Mouse (Mus musculus): Measurements from ENCODE around the gene Kntc1. TPM values are rescaled to one million over a fixed set of nuclear protein-coding genes. Genes with fewer than 3 reads are reported as not detected.

The Kntc1 gene
- polyA plus RNA-seq, 1 experiment = 0.78 TPM

- Histone ChIP-seq H3K4me3 (replicated peaks) (no peak overlapping the region), H3K9me3 (no peaks in the 10 kb centered on the region), H3K4me1 (peaks cover 5% of the 10 kb centered on the region; the same call in 1 of the 2 replicates), H3K27me3 (replicated peaks) (peaks cover 10% of the 10 kb centered on the region), H3K36me3 (replicated peaks; ENCODE audit: low read length) (no peaks in the 10 kb centered on the region)
- TF ChIP-seq GATA1 (IDR thresholded peaks at IDR 0.05; ENCODE audit: borderline replicate concordance, low read length) (no peak), FLI1 (IDR thresholded peaks at IDR 0.05; ENCODE audit: low read length) (no peak)
These were observed 82.8 kb downstream of the Kntc1 start for GRCm38 (mm10) chr5:123832309-123832708.

DNA sequence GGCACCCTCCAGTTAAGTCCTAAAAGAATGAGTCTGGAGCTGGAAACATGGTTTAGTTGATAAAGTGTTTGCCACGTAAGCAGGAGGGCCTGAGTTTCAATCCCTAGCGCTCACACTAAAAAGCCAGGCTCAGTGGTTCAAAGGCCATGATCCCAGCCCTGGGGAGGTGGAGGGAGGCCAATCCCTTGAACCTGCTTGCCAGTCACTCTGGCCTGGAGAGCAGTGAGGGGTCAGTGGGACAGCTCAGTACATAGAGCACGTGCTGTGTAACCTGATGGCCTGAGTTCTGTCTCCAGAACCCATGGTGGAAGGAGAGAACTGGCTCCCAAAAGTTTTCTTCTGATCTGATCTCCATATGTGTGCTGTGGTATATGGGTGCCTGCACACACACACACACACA is 85.3 kb downstream of the Kntc1 start:
- peaks cover 5% of the 10 kb centered on the region; the same call in 1 of the 2 replicates for H3K4me1 ChIP-seq
- H3K27me3 ChIP-seq (replicated peaks) = peaks cover 18% of the 10 kb centered on the region
- H3K36me3 ChIP-seq (replicated peaks; ENCODE audit: low read length) = no peaks in the 10 kb centered on the region
- no peaks in the 10 kb centered on the region for H3K9me3 ChIP-seq
- TF ChIP-seq FLI1 (IDR thresholded peaks at IDR 0.05; ENCODE audit: low read length) (no peak), GATA1 (IDR thresholded peaks at IDR 0.05; ENCODE audit: borderline replicate concordance, low read length) (no peak)
- H3K4me3 ChIP-seq (replicated peaks) = no peak overlapping the region

DNA sequence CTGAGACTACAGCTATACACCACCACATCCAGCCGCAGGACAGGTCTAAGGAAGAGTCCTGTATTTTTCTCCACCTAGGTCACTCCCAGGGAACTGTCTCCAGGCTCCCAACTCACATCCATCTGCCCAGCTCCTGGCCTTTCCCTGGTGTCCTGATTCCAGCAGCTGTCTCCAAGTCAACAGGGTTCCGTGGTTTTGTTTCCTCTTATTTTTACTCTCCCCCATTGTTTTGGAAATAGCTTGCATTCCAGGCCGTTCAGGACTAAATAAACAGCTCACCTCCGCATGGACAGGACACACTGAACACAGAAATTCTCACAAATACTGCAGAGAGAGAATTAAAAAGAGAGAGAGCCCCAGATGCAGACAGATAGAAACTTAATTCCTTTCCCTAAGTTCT is 87.9 kb downstream of the Kntc1 start:
- no peaks in the 10 kb centered on the region for H3K9me3 ChIP-seq
- H3K4me1 ChIP-seq = peaks cover 5% of the 10 kb centered on the region; the same call in 1 of the 2 replicates
- H3K27me3 ChIP-seq (replicated peaks) = peaks cover 18% of the 10 kb centered on the region
- H3K4me3 ChIP-seq (replicated peaks) = no peak overlapping the region
- TF ChIP-seq FLI1 (IDR thresholded peaks at IDR 0.05; ENCODE audit: low read length) (no peak), GATA1 (IDR thresholded peaks at IDR 0.05; ENCODE audit: borderline replicate concordance, low read length) (no peak)
- no peaks in the 10 kb centered on the region for H3K36me3 ChIP-seq (replicated peaks; ENCODE audit: low read length)

DNA sequence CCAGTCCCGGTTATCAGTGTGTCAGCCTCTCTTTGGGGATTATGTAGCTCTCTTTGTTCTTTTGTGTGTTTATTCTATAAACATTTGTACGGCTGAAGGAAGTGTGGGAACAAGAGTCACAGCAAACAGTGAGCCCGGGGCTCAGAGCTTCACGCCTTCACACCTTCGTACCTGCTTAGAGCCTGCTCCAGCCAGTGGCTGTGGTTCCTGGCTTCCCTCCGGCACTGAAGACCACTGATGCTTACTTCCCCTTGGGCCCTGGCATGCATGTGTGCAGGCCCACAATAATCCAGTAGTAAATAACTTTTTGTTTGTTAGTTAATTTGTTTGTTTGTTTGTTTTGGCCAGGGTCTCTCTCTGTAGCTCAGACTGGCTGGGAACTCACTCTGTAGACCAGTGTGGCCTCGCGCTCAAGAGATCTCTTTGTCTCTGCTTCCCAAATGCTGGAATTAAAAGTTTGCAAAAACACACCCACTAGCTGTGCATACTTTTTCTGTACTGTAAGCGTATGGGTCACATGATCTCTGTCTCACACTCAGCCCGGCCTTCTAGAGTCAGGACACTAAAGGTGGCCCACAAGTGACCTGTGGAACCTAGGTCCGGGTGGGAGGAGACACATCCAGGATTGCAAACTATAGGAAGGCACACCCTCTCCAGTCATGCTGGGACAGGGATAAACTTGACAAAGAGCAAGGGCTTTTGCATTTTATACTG is 92.9 kb downstream of the Kntc1 start:
- H3K36me3 ChIP-seq (replicated peaks; ENCODE audit: low read length) = no peaks in the 10 kb centered on the region
- H3K4me3 ChIP-seq (replicated peaks) = no peak overlapping the region
- no peaks in the 10 kb centered on the region for H3K9me3 ChIP-seq
- peaks cover 11% of the 10 kb centered on the region for H3K27me3 ChIP-seq (replicated peaks)
- H3K4me1 ChIP-seq = peaks cover 9% of the 10 kb centered on the region
- TF ChIP-seq FLI1 (IDR thresholded peaks at IDR 0.05; ENCODE audit: low read length) (no peak), GATA1 (IDR thresholded peaks at IDR 0.05; ENCODE audit: borderline replicate concordance, low read length) (no peak)

GRCm38 (mm10) chr5:123842935-123843282 is 93.4 kb downstream of the Kntc1 start:
- H3K9me3 ChIP-seq = no peaks in the 10 kb centered on the region
- no peak overlapping the region for H3K4me3 ChIP-seq (replicated peaks)
- H3K27me3 ChIP-seq (replicated peaks) = peaks cover 12% of the 10 kb centered on the region
- H3K36me3 ChIP-seq (replicated peaks; ENCODE audit: low read length) = no peaks in the 10 kb centered on the region
- H3K4me1 ChIP-seq = peaks cover 9% of the 10 kb centered on the region
- no peak for TF ChIP-seq GATA1 (IDR thresholded peaks at IDR 0.05; ENCODE audit: borderline replicate concordance, low read length)
- TF ChIP-seq FLI1 (IDR thresholded peaks at IDR 0.05; ENCODE audit: low read length) = no peak

DNA sequence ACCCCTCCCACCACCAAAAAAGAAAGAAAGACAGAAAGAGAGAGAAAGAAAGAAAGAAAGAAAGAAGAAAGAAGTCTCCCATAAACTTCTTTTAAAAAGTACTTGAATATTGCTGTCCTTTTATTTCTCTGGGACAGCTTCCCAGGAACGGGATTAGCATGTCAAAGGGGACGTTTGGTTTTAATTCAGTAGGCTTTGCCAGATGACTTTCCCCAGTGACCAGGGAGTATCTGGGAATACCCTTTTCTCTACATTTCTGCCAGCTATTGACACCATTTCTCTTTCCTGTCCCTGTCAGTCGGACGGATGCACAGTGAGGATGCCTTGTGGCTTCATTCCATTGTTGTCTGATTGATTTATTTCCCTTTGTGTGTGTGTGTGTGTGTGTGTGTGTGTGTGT is 94.3 kb downstream of the Kntc1 start:
- TF ChIP-seq FLI1 (IDR thresholded peaks at IDR 0.05; ENCODE audit: low read length) = no peak
- no peak for TF ChIP-seq GATA1 (IDR thresholded peaks at IDR 0.05; ENCODE audit: borderline replicate concordance, low read length)
- Histone ChIP-seq H3K4me1 (peaks cover 9% of the 10 kb centered on the region), H3K27me3 (replicated peaks) (peaks cover 7% of the 10 kb centered on the region), H3K36me3 (replicated peaks; ENCODE audit: low read length) (no peaks in the 10 kb centered on the region), H3K9me3 (no peaks in the 10 kb centered on the region), H3K4me3 (replicated peaks) (no peak overlapping the region)

DNA sequence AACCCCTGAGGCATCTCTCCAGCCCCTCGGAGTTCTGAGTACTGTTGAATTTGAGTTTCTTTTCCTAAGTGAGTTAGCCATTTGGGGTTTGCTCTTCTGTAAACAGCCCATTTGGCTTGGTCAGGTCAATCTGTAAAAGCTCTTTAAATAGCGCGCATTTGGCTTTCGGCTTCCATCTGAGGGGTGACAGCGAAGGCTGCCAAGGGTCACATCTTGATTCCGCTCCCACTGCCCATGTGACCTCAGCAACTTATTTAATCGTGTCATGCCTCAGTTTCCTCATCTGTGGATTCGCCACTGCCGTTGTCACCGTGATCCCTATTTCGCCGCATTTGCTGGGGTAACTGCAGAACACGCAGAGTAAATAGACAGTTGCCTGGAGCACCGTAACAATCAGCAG is 94.8 kb downstream of the Kntc1 start:
- Histone ChIP-seq H3K4me1 (peaks cover 9% of the 10 kb centered on the region), H3K9me3 (no peaks in the 10 kb centered on the region), H3K36me3 (replicated peaks; ENCODE audit: low read length) (no peaks in the 10 kb centered on the region), H3K4me3 (replicated peaks) (no peak overlapping the region), H3K27me3 (replicated peaks) (peaks cover 6% of the 10 kb centered on the region)
- TF ChIP-seq GATA1 (IDR thresholded peaks at IDR 0.05; ENCODE audit: borderline replicate concordance, low read length) = no peak
- TF ChIP-seq FLI1 (IDR thresholded peaks at IDR 0.05; ENCODE audit: low read length) = no peak

- Histone ChIP-seq H3K27me3 (replicated peaks) (peaks cover 7% of the 10 kb centered on the region), H3K9me3 (peaks cover 3% of the 10 kb centered on the region; the same call in 1 of the 2 replicates), H3K4me3 (replicated peaks) (peak overlapping the region; percentile 69), H3K4me1 (peaks cover 14% of the 10 kb centered on the region), H3K36me3 (replicated peaks; ENCODE audit: low read length) (no peaks in the 10 kb centered on the region)
- TF ChIP-seq FLI1 (IDR thresholded peaks at IDR 0.05; ENCODE audit: low read length) = no peak
- TF ChIP-seq GATA1 (IDR thresholded peaks at IDR 0.05; ENCODE audit: borderline replicate concordance, low read length) = no peak
These were observed 101.9 kb downstream of the Kntc1 start for GRCm38 (mm10) chr5:123851398-123851797.

DNA sequence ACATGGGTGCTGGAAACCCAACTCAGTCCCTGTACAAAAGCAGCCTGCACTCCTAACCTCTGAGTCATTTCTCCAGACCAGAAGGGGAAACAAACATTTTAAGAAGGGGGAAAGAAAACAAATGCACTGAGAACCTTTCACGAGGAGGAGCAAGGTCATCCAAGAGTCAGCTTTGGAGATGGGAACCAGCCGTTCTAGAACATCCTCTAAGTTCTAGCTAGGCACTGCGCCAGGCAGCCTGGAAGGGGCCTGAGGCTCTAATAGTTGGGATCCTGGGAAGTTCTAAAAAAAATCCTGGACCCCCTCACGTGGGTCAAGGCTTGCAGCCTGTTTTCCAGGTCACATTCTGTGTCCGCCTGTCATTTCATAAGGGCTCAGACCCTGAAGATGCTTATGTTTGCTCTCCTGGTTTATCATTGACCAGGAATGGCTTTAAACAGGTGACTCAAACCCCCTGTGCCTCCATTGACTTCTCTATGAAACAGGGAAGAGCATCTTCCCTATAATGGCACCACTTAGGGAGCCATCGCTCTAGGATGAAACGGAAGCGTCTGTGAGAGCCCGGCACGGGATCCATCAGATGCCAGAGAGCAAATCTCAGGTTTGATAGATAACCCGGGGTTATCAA is 104.5 kb downstream of the Kntc1 start:
- TF ChIP-seq GATA1 (IDR thresholded peaks at IDR 0.05; ENCODE audit: borderline replicate concordance, low read length) (no peak), FLI1 (IDR thresholded peaks at IDR 0.05; ENCODE audit: low read length) (no peak)
- no peaks in the 10 kb centered on the region for H3K36me3 ChIP-seq (replicated peaks; ENCODE audit: low read length)
- peaks cover 10% of the 10 kb centered on the region; the same call in 1 of the 2 replicates for H3K9me3 ChIP-seq
- peaks cover 9% of the 10 kb centered on the region for H3K27me3 ChIP-seq (replicated peaks)
- H3K4me1 ChIP-seq = peaks cover 19% of the 10 kb centered on the region
- H3K4me3 ChIP-seq (replicated peaks) = no peak overlapping the region

DNA sequence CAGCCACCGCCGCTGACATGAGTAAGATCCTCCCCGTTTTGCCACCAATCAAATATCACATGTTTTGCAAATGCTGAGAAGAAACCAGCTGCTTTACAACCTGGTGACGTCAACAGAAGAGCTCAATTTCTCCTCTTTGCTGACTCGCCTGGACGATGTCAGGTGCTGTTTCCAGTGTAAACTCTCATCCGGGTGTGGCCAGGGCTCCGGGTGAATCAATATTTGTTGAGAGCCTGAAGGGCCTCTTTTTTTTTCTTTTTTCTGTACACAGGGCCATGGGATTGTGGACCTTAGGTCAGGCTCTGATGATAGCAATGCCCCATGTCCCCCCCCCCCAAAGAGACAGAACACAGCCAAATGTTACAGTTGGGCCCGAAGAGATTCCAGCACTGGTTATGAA is 105.0 kb downstream of the Kntc1 start:
- H3K4me1 ChIP-seq = peaks cover 19% of the 10 kb centered on the region
- no peak overlapping the region for H3K4me3 ChIP-seq (replicated peaks)
- H3K27me3 ChIP-seq (replicated peaks) = peaks cover 9% of the 10 kb centered on the region
- H3K36me3 ChIP-seq (replicated peaks; ENCODE audit: low read length) = no peaks in the 10 kb centered on the region
- H3K9me3 ChIP-seq = peaks cover 10% of the 10 kb centered on the region; the same call in 1 of the 2 replicates
- TF ChIP-seq GATA1 (IDR thresholded peaks at IDR 0.05; ENCODE audit: borderline replicate concordance, low read length) = no peak
- TF ChIP-seq FLI1 (IDR thresholded peaks at IDR 0.05; ENCODE audit: low read length) = no peak
